Mouse (Mus musculus) thymus, postnatal 25 days (tissue): Measurements from ENCODE around the gene Srsf3.

ENCODE experiments used
- DNase-seq: peaks from one replicate; pipeline ENCODE4 v3.0.0; 2022

Gene Srsf3

GRCm38 (mm10) chr17:29047697-29048514, 15.5 kb downstream of the Srsf3 start:
- DNase-seq = no peak

- peak; percentile 87 for DNase-seq
Measured at GRCm38 (mm10) chr17:29048748-29049507, 16.5 kb downstream of the Srsf3 start.

- no peak for DNase-seq
Measured at GRCm38 (mm10) chr17:29049508-29049889, 17.1 kb downstream of the Srsf3 start.

- DNase-seq = no peak
Measured at GRCm38 (mm10) chr17:29049923-29050322, 17.5 kb downstream of the Srsf3 start.

GRCm38 (mm10) chr17:29050791-29051190, 18.4 kb downstream of the Srsf3 start:
- DNase-seq = no peak

- no peak for DNase-seq
Measured at GRCm38 (mm10) chr17:29053067-29053466, 20.6 kb downstream of the Srsf3 start.

- DNase-seq = no peak
Measured at GRCm38 (mm10) chr17:29053841-29054240, 21.4 kb downstream of the Srsf3 start.

- DNase-seq = no peak
Measured at GRCm38 (mm10) chr17:29054429-29054828, 22.0 kb downstream of the Srsf3 start.

GRCm38 (mm10) chr17:29055586-29055985, 23.2 kb downstream of the Srsf3 start:
- no peak for DNase-seq

GRCm38 (mm10) chr17:29056207-29056606, 23.8 kb downstream of the Srsf3 start:
- DNase-seq = no peak

- peak; percentile 71 for DNase-seq
Measured at GRCm38 (mm10) chr17:29056699-29057151, 24.3 kb downstream of the Srsf3 start.

- no peak for DNase-seq
Measured at GRCm38 (mm10) chr17:29057361-29057890, 25.0 kb downstream of the Srsf3 start.

- DNase-seq = peak; percentile 50
Measured at GRCm38 (mm10) chr17:29057961-29058360, 25.5 kb downstream of the Srsf3 start.

GRCm38 (mm10) chr17:29058487-29058886, 26.1 kb downstream of the Srsf3 start:
- no peak for DNase-seq

- DNase-seq = no peak
Measured at GRCm38 (mm10) chr17:29059581-29059980, 27.2 kb downstream of the Srsf3 start.

GRCm38 (mm10) chr17:29060946-29061345, 28.5 kb downstream of the Srsf3 start:
- no peak for DNase-seq

GRCm38 (mm10) chr17:29062119-29063035, 29.9 kb downstream of the Srsf3 start:
- no peak for DNase-seq

GRCm38 (mm10) chr17:29063121-29063987, 30.9 kb downstream of the Srsf3 start:
- no peak for DNase-seq

- DNase-seq = no peak
Measured at GRCm38 (mm10) chr17:29063988-29064285, 31.5 kb downstream of the Srsf3 start.

- DNase-seq = no peak
Measured at GRCm38 (mm10) chr17:29065245-29065940, 33.0 kb downstream of the Srsf3 start.

- no peak for DNase-seq
Measured at GRCm38 (mm10) chr17:29065971-29066370, 33.5 kb downstream of the Srsf3 start.
